Mouse (Mus musculus) spleen, postnatal 36 days (tissue): ENCODE measurements at regions not wholly inside any gene's neighbourhood (a gene's known extent, or its start where the extent isn't known, plus 50 kb on each side); places are given as distances from the start of the nearest gene placed in this dataset.
A peak's percentile ranks its signal among the peaks of the same experiment; 100 is the strongest.

Experiments
- DNase-seq, 2 experiments: peaks; one replicate each; pipeline ENCODE4 v3.0.0; 2022; ENCODE audit warnings: low spot score in 2 of 2, mixed read lengths in 1 of 2

DNA sequence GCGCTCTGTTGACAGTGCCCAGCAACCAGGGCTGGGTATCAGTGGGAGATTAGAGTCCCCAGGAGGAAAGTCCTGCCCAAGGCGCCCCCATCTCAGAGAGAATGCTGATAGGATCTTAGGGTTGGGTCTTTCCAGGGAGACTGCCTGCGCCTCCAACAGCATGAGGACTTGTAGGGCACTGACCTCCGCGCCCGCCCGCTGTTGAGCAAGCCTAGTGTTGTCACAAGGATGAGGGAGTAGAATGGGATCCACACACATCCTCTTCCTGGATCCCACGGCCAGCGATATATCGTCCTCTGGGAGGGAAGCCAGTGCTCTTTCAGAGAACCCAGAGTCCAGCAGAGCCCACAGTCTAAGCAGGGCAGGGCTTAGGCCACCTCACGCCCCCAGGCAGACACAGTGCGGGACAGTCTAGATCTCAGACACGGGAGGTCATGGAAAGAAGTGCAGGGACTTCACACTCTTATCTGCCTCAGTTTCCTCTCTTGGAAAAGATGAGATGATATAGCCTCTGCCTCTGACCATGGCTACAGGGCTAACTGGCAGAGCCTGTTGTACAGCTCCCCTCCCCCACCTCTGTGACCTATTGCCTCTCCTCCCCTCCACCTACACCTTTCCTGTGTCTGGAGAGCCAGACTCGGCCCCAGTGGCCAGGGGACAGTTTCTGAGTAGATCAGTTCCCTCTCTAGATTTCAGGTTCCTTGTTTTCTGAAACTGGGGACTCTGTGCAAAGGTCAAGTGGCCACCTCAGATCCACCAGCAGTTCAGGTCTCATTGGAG lies 52.0 kb upstream of the Dusp5 start:
- no peak for DNase-seq

DNA sequence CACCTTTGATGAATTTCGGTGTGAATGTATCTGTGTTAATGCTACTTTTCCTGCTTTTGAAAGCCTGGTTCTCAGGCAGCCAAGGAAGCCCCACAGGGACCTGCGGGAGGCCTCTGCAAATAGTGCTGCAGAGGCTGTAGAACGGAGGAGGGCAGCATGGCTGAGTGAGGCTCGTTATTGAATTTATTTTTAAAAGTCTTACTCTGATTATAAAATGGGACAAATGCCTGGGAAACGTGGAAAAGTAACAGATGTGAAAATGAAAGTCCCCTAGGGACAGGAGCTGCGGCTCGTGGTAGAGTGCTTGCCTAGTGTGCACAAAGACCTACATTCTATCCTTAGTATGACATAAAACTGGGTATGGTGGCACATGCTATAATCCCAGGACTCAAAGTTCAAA lies 59.7 kb upstream of the Dusp5 start:
- no peak for DNase-seq

- peak; percentile 90 for DNase-seq
Observed at GRCm38 (mm10) chr19:53464681-53465080, 64.2 kb upstream of the Dusp5 start.

- DNase-seq: no peak
Observed at GRCm38 (mm10) chr19:53464135-53464534, 64.8 kb upstream of the Dusp5 start.

DNA sequence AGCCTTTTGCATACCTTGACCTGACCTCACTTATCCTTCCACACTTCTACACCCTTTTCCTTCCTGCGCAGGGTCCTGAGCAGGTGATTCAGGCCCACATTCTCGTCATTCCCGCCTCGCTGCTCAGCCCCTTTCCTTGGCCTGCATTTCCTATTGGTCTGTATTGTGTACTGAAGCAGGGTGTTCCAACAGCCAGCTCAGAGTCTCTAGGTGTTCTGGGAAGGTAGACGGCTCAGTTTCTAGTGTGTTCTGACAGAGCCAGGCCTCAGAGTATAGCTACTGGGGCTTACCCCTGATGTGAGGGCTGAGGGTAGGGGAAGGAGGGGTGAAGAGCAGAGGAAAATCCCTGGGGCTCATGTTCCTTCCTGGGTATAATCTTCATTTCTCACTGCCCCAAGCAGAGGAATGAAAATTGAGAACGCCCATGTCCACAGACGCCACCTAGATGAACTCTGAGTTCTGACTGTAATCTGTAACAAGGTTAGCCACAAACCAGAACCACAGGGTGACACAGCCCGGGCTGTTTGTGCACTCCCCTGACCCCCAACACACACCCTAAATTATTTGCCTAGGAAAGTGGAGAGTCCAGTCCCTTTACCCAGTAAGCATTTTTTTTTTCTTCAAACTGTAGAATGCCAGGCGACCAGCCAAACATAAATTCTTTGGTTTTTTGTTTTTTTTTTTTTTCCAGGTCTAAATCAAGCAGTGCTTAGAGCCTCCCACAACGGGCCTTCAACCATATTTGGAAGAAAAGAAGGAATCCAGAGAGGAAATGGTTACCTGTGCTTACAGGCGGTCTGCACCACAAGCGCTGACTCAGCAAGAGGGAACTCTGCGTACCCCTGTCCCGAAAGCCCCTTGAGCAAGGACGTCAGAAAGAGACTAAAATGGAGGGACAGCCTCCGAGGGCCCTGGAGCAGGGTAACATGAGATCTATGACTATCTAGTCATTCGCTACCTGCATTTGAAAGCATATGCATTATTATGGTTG lies 67.6 kb upstream of the Dusp5 start:
- DNase-seq: peak; percentile 36

DNA sequence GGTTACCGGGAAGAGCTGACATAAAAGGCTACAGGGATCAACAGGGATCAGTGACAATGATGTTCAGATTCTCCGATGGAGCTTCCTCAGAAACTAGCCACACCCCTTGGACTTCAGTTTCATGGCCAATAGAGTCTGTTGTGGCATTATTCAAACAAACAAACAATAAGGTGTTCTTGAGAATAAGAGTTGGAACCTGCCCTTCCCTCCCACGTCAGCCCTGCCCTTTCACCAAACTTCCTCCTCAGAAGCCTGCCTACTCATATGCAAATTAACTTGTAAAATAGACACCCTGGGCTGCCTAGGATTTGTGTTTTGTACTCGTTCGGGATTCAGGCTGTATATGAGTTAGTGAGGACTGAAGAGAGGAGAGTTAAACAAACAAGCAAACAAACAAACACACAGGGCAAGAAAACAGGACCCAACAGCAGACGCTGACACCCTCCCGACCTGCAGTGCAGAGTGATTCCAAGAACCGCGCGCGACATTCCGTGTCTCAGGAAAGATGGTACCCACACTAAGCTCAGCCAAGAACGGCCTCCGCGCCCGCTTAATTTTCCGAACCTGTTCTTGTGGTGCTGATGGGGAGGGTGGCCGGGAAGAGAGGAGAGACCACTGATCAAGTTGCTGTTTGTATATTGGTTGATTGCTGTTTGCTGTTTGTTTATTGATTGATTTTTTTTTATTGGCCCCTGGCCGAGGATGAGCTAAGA lies 68.4 kb upstream of the Dusp5 start:
- DNase-seq: peak; percentile 72 to 76

DNA sequence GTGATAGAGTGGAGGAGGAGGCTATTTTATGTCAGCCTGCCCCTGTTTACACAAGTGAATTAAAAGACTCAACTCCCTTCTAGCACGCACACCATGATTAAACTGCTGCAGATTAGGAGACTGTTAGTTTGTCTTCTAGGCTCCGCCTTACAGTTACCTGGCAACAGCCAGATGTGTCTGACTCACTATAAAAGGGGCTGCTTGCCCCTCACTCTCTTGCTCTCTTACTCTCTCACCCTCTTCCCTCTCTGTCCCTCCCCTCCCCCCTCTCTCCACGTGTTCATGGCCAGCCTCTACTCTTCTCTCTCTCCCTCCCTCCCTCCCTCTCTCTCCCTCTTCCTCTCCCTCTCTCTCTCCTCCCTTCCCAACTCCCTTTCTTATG lies 69.0 kb upstream of the Smndc1 start:
- no peak for DNase-seq

DNA sequence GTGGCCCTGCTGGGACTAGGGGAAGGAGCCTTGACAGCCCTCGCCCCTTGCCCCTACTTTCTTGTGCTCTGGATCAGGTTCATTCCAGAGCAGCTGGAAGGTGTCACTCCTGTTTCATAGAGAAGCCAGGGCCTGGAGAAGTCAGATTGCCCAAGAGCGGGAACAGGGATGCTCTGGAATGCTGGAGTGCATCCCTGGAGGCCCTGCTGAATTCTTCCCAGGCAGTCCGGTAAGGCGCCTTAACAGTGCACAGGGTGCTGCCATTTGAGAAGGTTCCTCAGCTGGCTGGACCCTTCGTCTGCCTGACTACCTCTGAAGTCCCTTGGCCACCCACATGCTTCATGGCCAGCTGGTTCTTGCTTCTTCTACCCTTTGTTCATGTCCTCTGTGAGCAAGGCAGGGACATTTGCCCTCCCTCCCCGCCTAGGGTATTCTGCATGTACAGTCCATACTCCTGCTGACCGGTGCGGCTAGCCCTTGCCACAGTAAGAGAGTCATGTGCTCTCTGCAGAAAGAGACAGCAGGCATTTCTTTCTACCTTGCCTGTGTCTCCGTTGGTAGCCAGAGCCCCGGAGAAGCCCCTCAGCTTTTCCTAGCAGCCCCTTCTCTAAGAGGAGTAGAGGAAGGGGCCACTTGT lies 68.5 kb upstream of the Smndc1 start:
- DNase-seq: no peak

- DNase-seq: no peak
Observed at GRCm38 (mm10) chr19:53456681-53457080, 66.3 kb upstream of the Smndc1 start.

DNA sequence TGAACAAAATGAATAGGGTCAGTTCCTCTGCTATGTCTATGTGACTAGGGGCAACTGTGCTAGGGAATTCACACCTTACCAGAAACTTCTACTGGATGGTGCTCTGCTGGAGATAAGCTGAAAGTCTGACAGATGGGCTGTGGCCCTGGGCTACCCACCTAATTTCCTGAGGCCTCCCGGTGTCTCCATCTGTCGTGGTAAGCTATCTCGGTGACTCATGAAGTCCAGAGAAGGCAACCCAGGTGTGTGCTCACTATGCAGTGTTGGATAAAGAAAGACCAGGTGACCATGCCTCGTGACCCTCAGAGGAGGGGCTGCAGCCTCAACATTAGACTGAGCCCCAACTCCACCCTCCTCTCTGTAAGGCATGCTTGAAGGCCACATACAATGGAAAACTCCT lies 64.2 kb upstream of the Smndc1 start:
- DNase-seq: no peak

DNA sequence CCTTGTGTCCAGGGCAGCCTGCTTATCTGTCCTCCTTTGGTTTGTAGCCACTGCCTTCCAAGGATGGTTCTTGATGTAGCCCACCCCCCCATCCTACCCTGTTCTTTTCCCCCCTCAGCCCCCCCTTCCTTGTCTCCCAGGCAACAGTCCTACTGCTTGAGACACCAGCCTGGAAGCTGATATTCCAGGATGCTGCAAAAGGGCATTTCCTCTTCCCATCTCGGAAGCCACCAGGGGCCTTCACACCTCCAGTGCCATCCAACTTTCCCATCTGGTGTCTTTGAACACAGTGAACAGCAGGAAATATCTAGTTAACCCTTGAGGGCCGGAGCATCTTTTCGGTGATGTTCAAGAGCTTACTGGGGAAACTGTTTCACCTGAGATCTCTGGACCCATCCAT lies 63.7 kb upstream of the Smndc1 start:
- no peak for DNase-seq

- DNase-seq: no peak
Observed at GRCm38 (mm10) chr19:53453317-53453947, 63.1 kb upstream of the Smndc1 start.

- no peak for DNase-seq
Observed at GRCm38 (mm10) chr19:53452360-53452759, 62.0 kb upstream of the Smndc1 start.

- no peak for DNase-seq
Observed at GRCm38 (mm10) chr19:53451388-53451922, 61.1 kb upstream of the Smndc1 start.

DNA sequence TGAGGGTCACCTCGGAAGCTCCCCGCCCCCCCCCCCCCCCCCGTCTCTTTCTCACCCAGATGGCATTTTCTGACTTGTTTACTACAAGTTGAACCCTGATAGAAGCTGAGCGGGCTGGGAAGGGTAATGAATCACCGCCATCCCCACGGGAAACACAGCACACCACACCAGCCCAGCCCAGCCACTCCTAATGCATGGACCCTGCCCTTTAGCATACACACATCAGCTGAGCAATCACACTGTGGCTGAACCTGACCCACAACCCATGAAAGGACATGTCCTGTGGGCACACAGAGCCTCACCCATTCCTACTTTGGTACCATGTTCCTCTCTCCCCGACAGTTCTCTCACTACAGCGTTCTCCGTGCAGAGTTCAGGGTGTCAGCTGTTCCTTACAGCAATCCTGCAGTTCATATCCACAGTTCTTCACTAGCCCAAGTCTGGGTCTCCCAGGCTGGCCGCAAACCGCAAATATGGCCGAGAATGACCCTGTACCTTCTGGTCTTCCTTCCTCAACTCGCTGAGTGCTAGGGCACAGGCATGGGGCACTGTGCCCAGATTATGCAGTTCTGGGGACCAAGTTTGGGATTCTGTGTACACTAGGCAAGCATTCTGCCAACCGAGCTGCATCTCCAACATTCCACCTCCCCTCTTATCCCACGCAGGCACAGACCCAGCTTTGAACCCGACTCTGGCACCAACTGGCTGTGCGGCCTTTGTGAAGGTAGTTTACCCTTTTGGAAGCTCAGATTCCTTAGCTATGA lies 60.4 kb upstream of the Smndc1 start:
- DNase-seq: no peak

DNA sequence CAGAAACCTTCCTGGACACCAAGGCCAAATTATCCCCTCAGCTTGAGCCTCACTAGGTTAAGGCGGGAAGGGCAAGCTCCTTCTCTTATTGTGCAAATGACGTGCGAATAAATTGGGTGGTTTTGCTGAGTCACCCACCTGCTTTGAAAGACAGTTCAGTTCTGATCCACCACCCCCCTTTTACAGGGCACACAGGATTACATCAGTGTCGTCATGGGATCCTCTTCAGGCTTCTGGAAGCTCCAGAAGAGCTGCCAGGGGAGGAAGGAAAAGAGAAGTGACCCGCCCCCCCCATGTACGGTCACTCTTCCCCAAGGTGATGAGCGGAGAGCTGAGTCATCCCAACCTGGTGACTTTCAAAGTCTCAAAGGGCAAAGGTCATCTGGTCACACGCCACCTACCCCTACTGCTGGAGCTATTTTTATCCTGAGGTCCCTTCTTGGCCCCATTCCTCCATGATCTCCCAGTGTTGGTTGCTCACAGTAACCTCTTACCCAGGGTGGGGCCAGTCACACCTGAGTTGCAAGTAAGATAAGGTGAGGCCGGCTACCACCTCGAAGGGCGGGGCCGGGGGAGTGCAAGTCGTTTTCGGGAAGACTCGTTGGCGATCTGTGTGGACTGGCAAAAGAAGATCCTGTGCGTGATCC lies 58.9 kb upstream of the Smndc1 start:
- DNase-seq: no peak

DNA sequence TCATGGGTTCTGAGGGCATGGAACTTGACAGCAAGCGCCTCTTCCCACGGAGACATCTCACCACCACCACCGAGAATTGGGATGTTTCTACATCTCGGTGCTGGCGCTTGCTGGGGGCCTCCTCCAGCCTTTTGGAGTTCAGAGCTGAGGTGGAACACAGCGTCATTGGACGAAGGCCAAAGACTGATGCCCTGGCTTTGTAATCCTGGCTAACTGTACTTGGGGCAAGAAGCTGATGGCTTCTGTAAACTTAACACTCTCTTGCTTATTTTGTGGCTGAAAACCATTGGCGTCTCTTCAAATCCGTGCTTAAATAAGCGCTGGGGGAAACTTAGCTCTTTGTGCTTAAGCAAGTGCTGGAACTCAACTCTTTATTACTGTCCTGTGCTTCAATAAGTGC lies 57.8 kb upstream of the Smndc1 start:
- DNase-seq: no peak

GRCm38 (mm10) chr19:53447754-53448153 lies 57.4 kb upstream of the Smndc1 start:
- DNase-seq: no peak

GRCm38 (mm10) chr19:53446216-53446615 lies 55.8 kb upstream of the Smndc1 start:
- peak; percentile 41 to 44 for DNase-seq

DNA sequence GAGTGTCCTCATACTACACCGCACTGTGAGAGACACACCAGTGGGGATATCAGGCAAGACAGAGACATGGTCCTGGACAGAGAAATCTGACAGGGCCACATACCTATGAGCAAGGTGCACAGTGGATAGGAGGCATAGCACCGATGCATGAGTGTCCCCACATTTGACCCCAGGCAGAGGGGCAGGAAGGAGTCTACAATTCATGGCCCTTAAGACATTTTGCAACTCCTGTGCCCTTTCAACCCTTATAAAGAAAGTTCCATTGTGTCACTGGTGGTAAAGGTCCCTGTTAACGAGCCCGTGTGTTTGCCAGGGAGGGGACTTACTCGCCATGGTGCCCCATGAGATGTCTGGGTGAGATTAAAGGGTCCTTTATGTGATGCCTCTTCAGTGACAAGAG lies 54.3 kb upstream of the Smndc1 start:
- DNase-seq: no peak
